Mouse (Mus musculus) CH12.LX (cell line): ENCODE data around the gene Spata48.

Experiments
- CTCF ChIP-seq, 2 experiments: IDR thresholded peaks in 1 of 2; conservative IDR thresholded peaks in 1 of 2; 2 replicates each; pipeline ENCODE4 v1.5.1; 2011 to 2012; ENCODE audit warnings: low read depth in 2 of 2, low read length in 2 of 2, improper control_type of control experiment in 1 of 2, inconsistent platforms in 1 of 2, mild to moderate bottlenecking in 1 of 2, moderate library complexity in 1 of 2
- E2F4 ChIP-seq: IDR thresholded peaks from 2 replicates; pipeline ENCODE4 v1.6.1; 2011; ENCODE audit warnings: low read depth, low read length, improper control_type of control experiment; ENCODE audit not compliant: insufficient replicate concordance
- EP300 ChIP-seq: IDR thresholded peaks from 2 replicates; pipeline ENCODE4 v1.6.1; 2011; ENCODE audit warnings: low read length, improper control_type of control experiment
- JUND ChIP-seq: conservative IDR thresholded peaks from 2 replicates; pipeline ENCODE4 v1.6.1; 2011; ENCODE audit warnings: low read depth, low read length, improper control_type of control experiment
- KAT2A ChIP-seq: IDR thresholded peaks from 2 replicates; pipeline ENCODE4 v1.6.1; 2012; ENCODE audit warnings: low read length, improper control_type of control experiment, inconsistent platforms; ENCODE audit not compliant: insufficient replicate concordance
- MEF2A ChIP-seq: IDR thresholded peaks from 2 replicates; pipeline ENCODE4 v1.6.1; 2014; ENCODE audit warnings: low read depth, mild to moderate bottlenecking, inconsistent platforms, low read length, improper control_type of control experiment, borderline replicate concordance
- NRF1 ChIP-seq: IDR thresholded peaks from 2 replicates; pipeline ENCODE4 v1.6.1; 2014; ENCODE audit warnings: low read depth, mild to moderate bottlenecking, inconsistent platforms, low read length, improper control_type of control experiment, moderate library complexity
- POLR2A ChIP-seq: IDR thresholded peaks from 2 replicates; pipeline ENCODE4 v1.6.1; 2011; ENCODE audit warnings: low read depth, mild to moderate bottlenecking, improper control_type of control experiment, low read length
- TBP ChIP-seq: conservative IDR thresholded peaks from 2 replicates; pipeline ENCODE4 v1.6.1; 2011; ENCODE audit warnings: low read depth, low read length, improper control_type of control experiment
- USF1 ChIP-seq: IDR thresholded peaks from 2 replicates; pipeline ENCODE4 v1.6.1; 2014; ENCODE audit warnings: low read depth, mild to moderate bottlenecking, inconsistent platforms, low read length, improper control_type of control experiment
- ZC3H11A ChIP-seq: IDR thresholded peaks from 2 replicates; pipeline ENCODE4 v1.6.1; 2012; ENCODE audit warnings: low read depth, mild to moderate bottlenecking, inconsistent platforms, low read length, improper control_type of control experiment
- ZNF384 ChIP-seq: IDR thresholded peaks from 2 replicates; pipeline ENCODE4 v1.6.1; 2012; ENCODE audit warnings: low read depth, low read length, improper control_type of control experiment, inconsistent platforms

DNA sequence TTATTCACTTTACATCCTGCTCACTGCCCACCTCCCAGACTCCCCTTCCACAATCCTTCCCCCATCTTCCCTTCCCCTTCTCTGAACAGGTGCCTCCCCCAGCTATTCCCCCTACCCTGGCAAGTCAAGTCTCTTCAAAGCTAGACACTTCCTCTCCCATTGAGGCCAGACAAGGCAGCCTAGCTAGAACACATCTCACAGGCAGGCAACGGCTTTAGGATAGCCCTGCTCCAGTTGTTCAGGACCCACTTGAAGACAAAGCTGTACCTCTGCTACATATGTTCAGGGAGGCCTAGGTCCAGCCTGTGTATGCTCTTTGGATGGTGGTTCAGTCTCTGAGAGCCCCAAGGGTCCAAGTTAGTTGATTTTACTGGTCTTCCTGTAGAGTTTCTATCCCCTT is 94.3 kb downstream of the Spata48 start:
- no peak for TF ChIP-seq POLR2A
- TF ChIP-seq KAT2A: no peak
- TF ChIP-seq EP300: no peak
- TF ChIP-seq CTCF (conservative IDR thresholded peaks at IDR 0.05 in 1 of 2, IDR thresholded peaks at IDR 0.05 in 1 of 2; ENCODE audit: low read depth in 2 of 2, low read length in 2 of 2): no peak
- TF ChIP-seq JUND: no peak
- TF ChIP-seq MEF2A: no peak
- no peak for TF ChIP-seq ZC3H11A
- TF ChIP-seq NRF1: no peak
- TF ChIP-seq USF1: no peak
- no peak for TF ChIP-seq TBP
- no peak for TF ChIP-seq ZNF384
- TF ChIP-seq E2F4: no peak
